Mouse (Mus musculus): ENCODE measurements around the gene Trnau1ap. TPM values are rescaled to one million over a fixed set of nuclear protein-coding genes. Genes with fewer than 3 reads are reported as not detected.
A peak's percentile ranks its signal among the peaks of the same experiment; 100 is the strongest.
"Not testable (repeated sequence)": the region's sequence is repeated elsewhere in the genome, so short reads cannot be mapped to it uniquely, and the experiment has no call there.

Gene Trnau1ap
- polyA plus RNA-seq, 1 experiment from 2014 or later, result 71.9 TPM

DNA sequence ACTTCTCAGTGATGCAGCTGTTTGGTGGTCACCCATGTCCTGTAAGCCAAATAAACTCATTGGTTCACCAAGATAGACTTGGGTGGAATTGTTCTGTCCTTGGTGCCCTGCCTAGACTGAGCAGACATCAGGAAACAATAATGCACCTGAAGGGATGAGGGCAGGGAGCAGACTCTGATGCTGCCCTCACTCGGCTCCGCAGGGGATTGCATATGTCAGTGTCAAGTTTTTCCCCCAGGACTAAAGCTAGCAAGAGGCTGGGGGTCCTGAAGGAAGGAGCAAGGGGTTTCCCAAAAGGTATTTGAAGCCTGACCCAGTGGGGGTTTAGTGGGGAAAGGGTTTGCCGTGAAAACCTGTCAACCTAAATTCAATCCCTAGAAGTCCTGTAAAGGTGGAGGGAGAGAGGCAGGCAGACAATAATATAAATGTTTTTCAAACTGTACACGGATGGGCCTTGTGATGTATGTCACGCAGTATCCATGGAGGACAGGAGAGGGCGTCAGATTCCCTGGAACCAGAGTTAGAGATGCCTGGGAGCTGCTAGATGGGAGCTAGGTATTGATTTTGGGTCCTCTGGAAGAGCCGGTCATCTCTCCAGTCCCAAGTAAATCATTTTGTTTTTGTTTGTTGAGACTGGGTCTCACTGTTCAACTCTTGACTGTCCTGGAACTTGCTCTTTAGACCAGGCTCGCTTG, 33.5 kb downstream of the Trnau1ap start:
- Histone ChIP-seq H3K27me3 (ENCODE audit: control insufficient read depth, insufficient read depth, low read length) (no peaks in the 10 kb centered on the region), H3K4me3 (ENCODE audit: low read depth, low read length) (no peak overlapping the region), H3K4me1 (ENCODE audit: control insufficient read depth, insufficient read depth, low read length) (no peaks in the 10 kb centered on the region), H3K9me3 (ENCODE audit: control insufficient read depth, low read length) (no peaks in the 10 kb centered on the region), H3K4me2 (ENCODE audit: low read depth, low read length) (no peak overlapping the region), H3K27ac (ENCODE audit: low read depth, low read length) (no peak overlapping the region), H3K9ac (replicated peaks; ENCODE audit: low read depth, low read length) (no peak overlapping the region), H3K36me3 (ENCODE audit: control insufficient read depth, insufficient read depth, low read length) (peaks cover 9% of the 10 kb centered on the region; the same call in 1 of the 2 replicates)
- no peak for ATAC-seq (ENCODE audit: low read depth)
- 39% methylated on average over 8 of the region's 8 CpGs for WGBS

- no peaks in the 10 kb centered on the region for H3K4me1 ChIP-seq (ENCODE audit: control insufficient read depth, insufficient read depth, low read length)
- no peak overlapping the region for H3K4me3 ChIP-seq (ENCODE audit: low read depth, low read length)
- no peak for ATAC-seq (ENCODE audit: low read depth)
- H3K4me2 ChIP-seq (ENCODE audit: low read depth, low read length), result no peak overlapping the region
- H3K36me3 ChIP-seq (ENCODE audit: control insufficient read depth, insufficient read depth, low read length), result peaks cover 13% of the 10 kb centered on the region; the same call in 1 of the 2 replicates
- H3K27ac ChIP-seq (ENCODE audit: low read depth, low read length), result no peak overlapping the region
- WGBS, result 90% methylated on average over 7 of the region's 7 CpGs
- H3K9ac ChIP-seq (replicated peaks; ENCODE audit: low read depth, low read length), result no peak overlapping the region
- H3K9me3 ChIP-seq (ENCODE audit: control insufficient read depth, low read length), result no peaks in the 10 kb centered on the region
- H3K27me3 ChIP-seq (ENCODE audit: control insufficient read depth, insufficient read depth, low read length), result no peaks in the 10 kb centered on the region
These were observed 35.6 kb downstream of the Trnau1ap start for GRCm38 (mm10) chr4:132293682-132294240.

DNA sequence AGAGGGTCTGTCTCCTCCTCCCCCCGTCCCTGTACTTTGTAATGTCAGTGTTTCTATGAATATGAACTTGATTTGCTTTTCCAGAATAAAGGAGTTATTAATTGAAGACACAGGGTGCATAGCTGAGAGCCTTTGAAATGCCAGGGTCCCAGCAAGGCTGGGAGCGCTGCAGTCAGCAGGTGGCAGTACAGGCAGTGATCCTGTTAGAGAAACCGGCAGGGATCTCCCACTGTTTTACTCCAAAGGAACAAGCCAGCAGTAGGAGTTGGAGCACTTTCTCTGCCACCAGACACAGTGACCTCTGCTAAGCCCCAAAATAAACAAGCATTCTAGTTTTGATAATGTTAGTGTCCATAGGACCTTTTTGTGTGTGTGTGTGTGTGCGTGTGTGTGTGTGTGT, 36.4 kb downstream of the Trnau1ap start:
- no peaks in the 10 kb centered on the region for H3K9me3 ChIP-seq (ENCODE audit: control insufficient read depth, low read length)
- 51% methylated on average over 4 of the region's 4 CpGs for WGBS

GRCm38 (mm10) chr4:132291624-132292335, 37.6 kb downstream of the Trnau1ap start:
- Histone ChIP-seq H3K9me3 (ENCODE audit: control insufficient read depth, low read length) (no peaks in the 10 kb centered on the region), H3K36me3 (ENCODE audit: control insufficient read depth, insufficient read depth, low read length) (peaks cover 13% of the 10 kb centered on the region), H3K9ac (replicated peaks; ENCODE audit: low read depth, low read length) (no peak overlapping the region), H3K4me2 (ENCODE audit: low read depth, low read length) (no peak overlapping the region), H3K4me1 (ENCODE audit: control insufficient read depth, insufficient read depth, low read length) (no peaks in the 10 kb centered on the region), H3K27me3 (ENCODE audit: control insufficient read depth, insufficient read depth, low read length) (no peaks in the 10 kb centered on the region), H3K4me3 (ENCODE audit: low read depth, low read length) (no peak overlapping the region), H3K27ac (ENCODE audit: low read depth, low read length) (no peak overlapping the region)
- 84% methylated on average over 12 of the region's 12 CpGs for WGBS
- ATAC-seq (ENCODE audit: low read depth), result no peak

More for the DNA sequence above, 36.4 kb downstream of the Trnau1ap start:
- no peaks in the 10 kb centered on the region for H3K4me1 ChIP-seq (ENCODE audit: control insufficient read depth, insufficient read depth, low read length)
- H3K4me2 ChIP-seq (ENCODE audit: low read depth, low read length), result no peak overlapping the region
- ATAC-seq (ENCODE audit: low read depth), result no peak
- H3K27ac ChIP-seq (ENCODE audit: low read depth, low read length), result no peak overlapping the region
- H3K9ac ChIP-seq (replicated peaks; ENCODE audit: low read depth, low read length), result no peak overlapping the region
- peaks cover 13% of the 10 kb centered on the region; the same call in 1 of the 2 replicates for H3K36me3 ChIP-seq (ENCODE audit: control insufficient read depth, insufficient read depth, low read length)
- no peak overlapping the region for H3K4me3 ChIP-seq (ENCODE audit: low read depth, low read length)
- no peaks in the 10 kb centered on the region for H3K27me3 ChIP-seq (ENCODE audit: control insufficient read depth, insufficient read depth, low read length)

DNA sequence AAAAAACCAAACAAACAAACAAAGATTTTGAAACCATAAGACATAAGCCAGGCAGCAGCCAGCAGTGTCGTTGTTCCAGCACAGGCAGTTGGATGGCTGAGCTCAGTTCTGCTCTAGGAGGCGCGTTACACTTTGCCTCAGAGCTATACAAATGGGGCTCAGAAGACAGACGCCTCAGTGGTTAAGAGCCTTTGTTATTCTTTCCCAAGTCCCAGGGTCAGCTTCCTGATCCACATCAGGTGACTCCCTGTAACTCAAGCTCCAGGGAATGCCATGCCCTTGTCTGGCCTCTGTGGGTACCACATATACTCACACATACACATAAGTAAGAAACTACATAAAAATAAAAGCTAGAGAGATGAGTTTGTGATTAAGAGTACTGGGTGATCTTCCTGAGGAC, 38.3 kb downstream of the Trnau1ap start:
- Histone ChIP-seq H3K27me3 (ENCODE audit: control insufficient read depth, insufficient read depth, low read length) (no peaks in the 10 kb centered on the region), H3K36me3 (ENCODE audit: control insufficient read depth, insufficient read depth, low read length) (peaks cover 16% of the 10 kb centered on the region), H3K27ac (ENCODE audit: low read depth, low read length) (no peak overlapping the region), H3K4me2 (ENCODE audit: low read depth, low read length) (no peak overlapping the region), H3K4me3 (ENCODE audit: low read depth, low read length) (no peak overlapping the region), H3K9me3 (ENCODE audit: control insufficient read depth, low read length) (no peaks in the 10 kb centered on the region), H3K4me1 (ENCODE audit: control insufficient read depth, insufficient read depth, low read length) (no peaks in the 10 kb centered on the region), H3K9ac (replicated peaks; ENCODE audit: low read depth, low read length) (no peak overlapping the region)
- ATAC-seq (ENCODE audit: low read depth), result no peak
- whole genome bisulfite sequencing, result 96% methylated on average over 4 of the region's 4 CpGs

- H3K4me1 ChIP-seq (ENCODE audit: control insufficient read depth, insufficient read depth, low read length); H3K4me3 ChIP-seq (ENCODE audit: low read depth, low read length); H3K9ac ChIP-seq (replicated peaks; ENCODE audit: low read depth, low read length); H3K9me3 ChIP-seq (ENCODE audit: control insufficient read depth, low read length); H3K4me2 ChIP-seq (ENCODE audit: low read depth, low read length); ATAC-seq (ENCODE audit: low read depth); H3K27me3 ChIP-seq (ENCODE audit: control insufficient read depth, insufficient read depth, low read length); H3K27ac ChIP-seq (ENCODE audit: low read depth, low read length): not testable (repeated sequence)
- 82% methylated on average over 3 of the region's 5 CpGs for WGBS
- H3K36me3 ChIP-seq (ENCODE audit: control insufficient read depth, insufficient read depth, low read length), result peaks cover 32% of the 10 kb centered on the region
These were observed 40.5 kb downstream of the Trnau1ap start for GRCm38 (mm10) chr4:132288840-132289239.

DNA sequence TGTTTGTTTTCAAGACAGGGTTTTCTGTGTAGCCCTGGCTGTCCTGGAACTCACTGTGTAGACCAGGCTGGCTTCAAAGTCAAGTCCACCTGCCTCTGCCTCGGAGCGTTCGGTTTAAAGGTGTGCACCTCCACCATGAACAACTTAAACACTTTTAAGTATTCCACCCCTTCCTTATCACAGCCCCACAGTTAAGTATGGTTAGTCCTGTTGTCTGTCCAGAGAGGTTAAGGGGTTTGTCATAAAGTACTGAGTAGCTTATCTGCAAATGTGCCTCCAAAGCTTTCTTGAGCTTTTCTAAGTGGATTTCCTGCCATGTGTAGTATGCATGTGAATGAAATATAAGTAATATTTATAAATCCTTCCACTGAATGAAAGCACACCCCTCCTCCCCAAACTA, 53.4 kb downstream of the Trnau1ap start:
- no peak overlapping the region for H3K4me2 ChIP-seq (ENCODE audit: low read depth, low read length)
- 93% methylated on average over 3 of the region's 3 CpGs for WGBS
- H3K27me3 ChIP-seq (ENCODE audit: control insufficient read depth, insufficient read depth, low read length), result no peaks in the 10 kb centered on the region
- no peaks in the 10 kb centered on the region for H3K9me3 ChIP-seq (ENCODE audit: control insufficient read depth, low read length)
- H3K36me3 ChIP-seq (ENCODE audit: control insufficient read depth, insufficient read depth, low read length), result no peaks in the 10 kb centered on the region
- no peak for ATAC-seq (ENCODE audit: low read depth)
- no peak overlapping the region for H3K27ac ChIP-seq (ENCODE audit: low read depth, low read length)
- no peak overlapping the region for H3K4me3 ChIP-seq (ENCODE audit: low read depth, low read length)
- no peak overlapping the region for H3K9ac ChIP-seq (replicated peaks; ENCODE audit: low read depth, low read length)
- H3K4me1 ChIP-seq (ENCODE audit: control insufficient read depth, insufficient read depth, low read length), result peaks cover 4% of the 10 kb centered on the region

GRCm38 (mm10) chr4:132274156-132274862, 55.0 kb downstream of the Trnau1ap start, which contains the start of gene Taf12:
Gene Taf12 (plus strand): TSS chr4:132274375.
- no peaks in the 10 kb centered on the region for H3K27me3 ChIP-seq (ENCODE audit: control insufficient read depth, insufficient read depth, low read length)
- peak within 1 kb of the TSS; percentile 80 for H3K9ac ChIP-seq (replicated peaks; ENCODE audit: low read depth, low read length)
- peaks cover 4% of the 10 kb centered on the region for H3K4me1 ChIP-seq (ENCODE audit: control insufficient read depth, insufficient read depth, low read length)
- H3K4me3 ChIP-seq (ENCODE audit: low read depth, low read length), result peak within 1 kb of the TSS; percentile 65
- no peaks in the 10 kb centered on the region for H3K36me3 ChIP-seq (ENCODE audit: control insufficient read depth, insufficient read depth, low read length)
- peak within 1 kb of the TSS; percentile 61 for H3K4me2 ChIP-seq (ENCODE audit: low read depth, low read length)
- H3K27ac ChIP-seq (ENCODE audit: low read depth, low read length), result peak within 1 kb of the TSS; percentile 79
- ATAC-seq (ENCODE audit: low read depth), result peak; percentile 90
- no peaks in the 10 kb centered on the region for H3K9me3 ChIP-seq (ENCODE audit: control insufficient read depth, low read length)
- under 1% methylated on average over 43 of the region's 48 CpGs for WGBS
